Comparison of ENCODE assay signal across 19 mouse cellular contexts in the genomic region with DNA sequence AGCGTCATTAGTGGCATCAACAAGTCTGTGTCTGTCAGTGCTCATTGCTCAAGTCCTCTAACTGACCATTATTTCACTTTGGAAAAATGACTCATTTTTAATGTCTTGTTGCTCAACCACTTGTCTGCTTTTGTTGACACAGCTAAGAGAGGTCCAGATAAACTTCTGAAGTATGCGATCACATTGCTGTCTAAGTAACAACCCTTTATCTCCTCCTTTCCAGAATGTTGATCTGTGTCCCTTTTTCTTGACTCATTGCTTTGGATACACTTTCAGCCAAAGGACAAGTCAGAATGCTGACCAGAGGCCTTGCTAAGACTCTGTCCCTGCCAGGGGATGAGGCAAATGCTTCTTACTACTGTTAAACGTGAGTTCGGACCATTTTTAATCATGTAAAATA.
DNase-seq lines count a peak whose midpoint lies in the region; TF ChIP-seq lines count a peak whose summit lies in the region.
"Had no signal": no experiment of that assay in that cellular context is flagged by ENCODE, and none has a peak within 500 bp of the region (broad histone marks: within the 10 kb centered on the region; RNA-seq: fewer than 3 reads in every experiment).

No protein-coding gene starts in this region.

- no peak overlapping the region for H3K4me3 ChIP-seq in kidney, adult 2 months (ENCODE audit: insufficient read depth, low read depth, low read length)
- H3K4me3 ChIP-seq: embryonic facial prominence, embryonic 12.5 days; forebrain, embryonic 15.5 days; heart, adult 2 months; heart, embryonic 15.5 days; intestine, embryonic 15.5 days had no signal

- no peaks in the 10 kb centered on the region for H3K36me3 ChIP-seq in kidney, adult 2 months (ENCODE audit: control insufficient read depth, insufficient read depth, low read length)
- H3K36me3 ChIP-seq: embryonic facial prominence, embryonic 12.5 days; forebrain, embryonic 15.5 days; heart, embryonic 15.5 days; intestine, embryonic 15.5 days had no signal

- 85% methylated on average over 4 of the region's 4 CpGs for WGBS in kidney, adult 2 months

- TF ChIP-seq CTCF in kidney, adult 2 months (conservative IDR thresholded peaks at IDR 0.05; ENCODE audit: insufficient read depth, insufficient read length, low read depth, low read length): no peak

- H3K27me3 ChIP-seq in kidney, adult 2 months (replicated peaks; ENCODE audit: control insufficient read depth, insufficient read depth, low read length): no peaks in the 10 kb centered on the region; the same call in 1 of the 2 replicates
- H3K27me3 ChIP-seq: embryonic facial prominence, embryonic 12.5 days; forebrain, embryonic 15.5 days; heart, embryonic 15.5 days; intestine, embryonic 15.5 days had no signal

- peak; percentile 26 to 62 for DNase-seq in heart, adult 18-20 months
- no peak for DNase-seq in heart, postnatal 4 days
- DNase-seq in kidney, adult 2 months: peak; percentile 8
- no peak for DNase-seq in kidney, postnatal 25 days
- DNase-seq in lung, postnatal 25 days (ENCODE audit: low spot score): peak; percentile 43
- DNase-seq in lung, postnatal 4 days: no peak
- peak; percentile 69 for DNase-seq in skeletal muscle tissue, adult 2 months (ENCODE audit: low read depth, low spot score)
- DNase-seq in cerebellum, adult 9-11 months: no peak
- DNase-seq: adrenal gland, adult 8-10 months; adrenal gland, postnatal 36 days; cerebellum, adult 2 months; cerebellum, postnatal 25 days; gastrocnemius, postnatal 14 days had no signal

- H3K27ac ChIP-seq in kidney, adult 2 months (ENCODE audit: insufficient read depth, low read depth, low read length): no peak overlapping the region
- H3K27ac ChIP-seq: embryonic facial prominence, embryonic 12.5 days; forebrain, embryonic 15.5 days; heart, adult 2 months; heart, embryonic 15.5 days; hindbrain, embryonic 14.5 days; intestine, embryonic 15.5 days had no signal

- TF ChIP-seq POLR2A in kidney, adult 2 months (IDR thresholded peaks at IDR 0.05; ENCODE audit: low read depth, low read length): no peak

- H3K4me1 ChIP-seq in kidney, adult 2 months (ENCODE audit: control insufficient read depth, insufficient read depth, low read length): no peaks in the 10 kb centered on the region
- H3K4me1 ChIP-seq: embryonic facial prominence, embryonic 12.5 days; heart, embryonic 15.5 days; intestine, embryonic 15.5 days had no signal

Comparison
In these comparisons a context has a peak if more than half of its experiments do, and no peak if none do; other contexts are left out.
1. DNase-seq: peak in heart, adult 18-20 months (2 of 2), kidney, adult 2 months (single experiment), lung, postnatal 25 days (single experiment) and skeletal muscle tissue, adult 2 months (single experiment); none in heart, postnatal 4 days (single experiment), kidney, postnatal 25 days (0 of 2), lung, postnatal 4 days (0 of 2) and cerebellum, adult 9-11 months (single experiment).